Mouse (Mus musculus) kidney, postnatal 4 days (tissue): ENCODE data around the gene Lancl1.

ENCODE experiments used
- DNase-seq, 2 experiments: peaks; one replicate each; pipeline ENCODE4 v3.0.0; 2021; ENCODE audit warnings: mixed read lengths in 2 of 2

The Lancl1 gene

DNA sequence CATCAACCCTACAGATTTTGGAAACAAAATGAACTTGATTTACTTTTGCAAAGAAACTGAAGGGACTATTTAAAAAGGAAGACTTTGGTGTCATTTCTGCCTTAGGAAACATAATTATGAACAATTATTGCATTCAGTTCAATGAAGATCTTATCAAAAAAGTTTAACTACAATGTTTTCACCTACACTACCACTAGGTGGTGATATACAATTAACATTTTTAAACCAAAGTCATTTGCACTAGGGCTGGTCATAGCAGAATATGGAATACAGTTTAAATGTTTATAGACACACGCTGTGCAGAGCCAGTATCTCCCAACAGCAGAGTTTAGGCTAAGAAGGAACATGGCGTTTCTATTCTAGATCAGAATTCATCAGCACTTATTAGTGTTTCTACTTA is 24.5 kb downstream of the Lancl1 start:
- DNase-seq: no peak

DNA sequence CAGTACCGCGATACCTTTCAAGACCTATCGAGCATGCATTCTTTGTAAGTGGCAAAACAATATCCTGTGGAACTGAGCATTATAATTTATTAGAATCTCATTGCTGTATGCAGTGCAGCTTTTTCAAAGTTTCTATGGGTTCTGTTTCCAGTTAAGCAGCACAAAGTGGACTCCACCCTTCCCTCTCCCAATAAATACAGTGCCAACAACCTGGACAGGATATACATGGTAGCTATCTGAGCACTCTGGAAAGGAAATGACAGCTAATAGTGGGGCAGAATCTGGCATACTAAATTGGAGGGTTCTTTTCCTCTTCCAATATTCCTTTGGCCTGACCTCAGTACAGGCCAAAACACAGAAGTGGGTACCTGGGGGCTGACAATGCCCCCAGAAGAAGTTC is 28.2 kb downstream of the Lancl1 start:
- no peak for DNase-seq

DNA sequence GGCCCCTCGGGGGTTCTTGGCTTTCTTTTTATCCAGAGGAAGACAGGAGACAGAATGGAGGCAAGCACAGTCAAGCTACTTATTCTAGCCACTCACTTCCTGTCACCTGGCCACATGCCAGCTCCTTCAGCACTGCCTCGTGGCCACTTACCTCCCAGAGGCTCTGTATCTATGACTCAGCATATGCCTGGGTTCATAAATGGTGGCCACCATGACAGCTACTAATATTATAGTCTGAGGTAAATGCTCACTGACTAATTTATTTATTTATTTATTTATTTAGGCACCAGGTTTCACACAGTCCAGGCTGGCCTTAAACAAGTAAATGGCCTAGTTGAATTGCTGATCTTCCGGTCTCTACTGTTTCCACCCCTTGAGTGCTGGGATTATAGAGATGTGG is 35.0 kb downstream of the Lancl1 start:
- DNase-seq: peak; percentile 43 to 61

DNA sequence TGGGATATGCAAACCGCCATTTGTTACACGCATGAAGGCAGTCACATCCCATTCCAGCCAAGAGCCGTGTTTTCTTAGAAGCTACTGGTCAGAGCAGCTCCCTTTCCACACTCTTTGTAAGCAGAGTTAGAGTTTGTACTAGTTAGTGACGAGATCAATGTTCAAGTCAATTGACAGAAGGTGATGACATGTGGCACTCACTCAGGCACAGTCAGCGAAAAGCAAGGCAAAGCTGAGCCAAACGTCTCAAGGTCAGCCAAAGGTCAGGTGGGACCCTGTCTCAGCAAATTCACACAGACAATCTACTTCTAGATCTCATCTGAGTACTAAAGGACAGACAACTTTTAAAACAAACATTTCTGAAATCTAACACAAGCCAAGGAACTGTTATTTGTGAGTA is 36.4 kb downstream of the Lancl1 start:
- DNase-seq: no peak

DNA sequence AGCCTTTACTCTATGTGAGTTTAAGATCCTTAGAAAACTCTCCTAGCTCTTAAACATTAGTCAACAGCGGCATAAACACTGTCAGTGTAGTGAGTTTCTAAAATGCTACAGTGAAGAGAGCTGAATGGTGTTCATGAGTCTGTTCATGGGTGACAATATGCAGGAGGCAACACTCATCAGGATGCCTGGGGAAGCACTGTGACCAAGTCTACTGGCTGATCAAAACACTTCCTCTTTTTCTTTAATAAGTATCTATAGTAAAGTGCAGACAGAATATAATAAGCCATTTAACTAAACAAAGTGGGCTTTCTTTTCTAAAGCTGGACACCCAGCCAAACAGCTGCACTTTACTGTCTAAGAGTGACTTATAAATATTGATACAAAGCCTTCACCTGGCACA is 37.3 kb downstream of the Lancl1 start:
- no peak for DNase-seq

DNA sequence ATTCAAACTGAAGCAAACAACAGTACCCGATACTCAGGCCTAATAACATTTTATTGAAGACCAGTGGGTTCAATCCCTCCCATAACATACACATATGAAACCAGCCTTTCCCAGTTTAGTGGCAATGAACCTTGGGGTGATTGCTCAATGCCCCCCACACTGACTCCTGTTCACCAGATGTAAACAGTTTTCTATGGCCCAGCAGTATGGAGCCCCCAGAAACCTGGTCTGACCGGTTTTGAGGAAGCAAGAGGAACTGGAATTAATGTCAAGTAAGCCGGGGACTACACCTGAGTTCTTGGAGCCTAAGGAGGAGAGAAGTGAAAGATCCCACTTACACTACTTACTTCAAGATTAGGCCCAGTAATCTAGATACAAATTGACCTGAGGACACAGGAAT is 38.2 kb downstream of the Lancl1 start:
- no peak for DNase-seq

DNA sequence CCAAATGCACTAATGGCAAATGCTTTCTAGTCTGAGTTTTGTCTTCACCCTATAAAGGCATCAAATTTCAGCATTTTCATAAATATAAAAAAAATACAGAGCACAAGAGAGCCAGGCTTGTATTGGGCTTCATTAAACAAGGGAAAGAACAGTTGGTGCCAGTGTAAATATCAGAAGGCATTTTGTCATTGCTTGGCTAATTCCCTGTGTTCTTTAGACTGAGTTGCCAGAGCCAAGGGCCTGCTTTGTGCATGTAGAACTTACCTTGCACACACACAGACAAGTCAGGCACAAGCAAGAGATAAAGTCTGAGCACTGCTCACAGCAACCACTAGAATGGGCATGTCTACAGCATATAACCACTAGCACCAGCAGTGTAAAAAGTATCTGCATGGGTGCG is 40.1 kb downstream of the Lancl1 start:
- DNase-seq: no peak

DNA sequence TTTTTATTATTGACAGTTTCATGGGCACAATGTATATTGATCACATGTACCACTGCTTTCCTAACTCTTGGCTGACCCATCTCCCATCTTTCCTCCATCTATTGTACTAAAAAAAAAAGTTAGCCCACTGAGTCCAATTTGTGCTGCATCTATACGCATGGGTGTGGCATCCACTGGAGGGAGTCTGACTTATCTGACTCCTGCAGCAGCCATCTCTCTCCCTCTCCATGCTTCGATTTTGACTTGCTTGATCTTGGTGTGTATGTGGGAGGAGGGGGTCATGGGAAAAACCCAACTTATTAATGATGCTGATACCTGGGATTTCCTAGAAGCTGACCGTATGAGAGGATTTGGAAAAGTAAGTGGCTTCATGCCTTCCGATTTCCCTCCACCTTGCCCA is 40.5 kb downstream of the Lancl1 start:
- no peak for DNase-seq

DNA sequence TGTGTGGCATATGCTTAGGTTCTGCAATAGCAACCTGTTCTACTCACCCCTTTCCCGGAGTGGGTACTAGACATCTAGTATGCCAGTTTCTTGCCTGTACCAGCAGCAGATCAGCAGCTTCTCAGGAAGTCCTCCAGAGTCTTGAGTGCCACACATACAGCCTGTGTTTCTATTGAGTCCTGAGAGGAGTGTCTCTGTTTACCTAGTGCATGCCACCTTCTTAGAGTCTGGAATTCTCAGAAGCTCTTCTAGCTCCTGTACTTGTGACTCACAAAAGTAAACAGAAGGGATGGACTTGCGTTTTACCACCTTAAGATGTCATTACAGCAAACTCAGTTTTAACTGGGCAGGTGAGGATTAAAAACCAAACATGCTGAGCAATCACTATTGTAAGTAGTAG is 41.9 kb downstream of the Lancl1 start:
- no peak for DNase-seq

DNA sequence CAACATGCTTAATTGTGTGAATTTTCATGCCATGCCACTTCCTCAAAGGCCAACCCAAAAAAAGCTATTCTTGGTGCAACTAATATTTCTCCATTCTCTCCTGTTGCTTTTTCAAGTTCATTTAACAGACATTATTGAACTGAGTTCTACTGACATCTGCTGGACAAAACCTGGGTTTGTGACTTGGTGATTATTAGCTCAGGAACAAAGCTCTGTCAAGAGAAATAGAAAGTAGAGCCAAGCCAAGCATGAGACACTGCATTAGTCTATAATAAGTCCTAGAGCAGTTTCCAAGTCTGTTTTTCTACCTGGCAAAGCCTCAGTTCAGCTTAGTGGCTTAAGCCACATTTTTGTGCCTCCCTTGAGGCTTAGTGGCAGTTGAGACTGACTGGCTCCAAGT is 45.9 kb downstream of the Lancl1 start:
- no peak for DNase-seq

DNA sequence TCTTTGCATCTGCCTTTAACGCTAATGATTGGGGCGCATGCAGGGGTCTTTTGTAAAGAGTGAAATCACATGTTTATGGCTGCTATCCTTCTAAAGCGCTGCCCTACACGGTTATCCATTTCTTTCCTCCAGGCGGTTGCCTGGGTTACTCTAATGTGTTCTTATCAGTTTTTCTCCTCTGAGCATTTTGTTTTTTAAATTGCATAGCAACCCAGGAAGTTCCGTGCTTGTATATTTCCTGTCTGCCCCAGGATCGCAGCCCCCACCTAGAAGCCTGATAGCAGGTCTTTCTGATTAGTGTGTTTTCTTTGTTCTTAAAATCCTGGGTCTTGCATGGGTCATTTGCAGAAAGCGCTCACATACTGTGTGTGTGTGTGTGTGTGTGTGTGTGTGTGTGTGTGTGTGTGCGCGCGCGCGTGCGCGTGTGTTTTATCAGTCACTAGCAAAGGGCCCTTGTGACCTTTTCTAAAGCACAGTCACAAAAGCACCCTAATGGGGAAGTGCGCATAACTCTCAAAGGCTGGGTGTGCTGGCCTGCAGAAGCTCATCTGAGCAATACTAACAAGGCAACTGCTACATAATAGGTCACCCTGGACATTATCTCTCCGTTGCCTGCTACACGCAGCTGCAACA is 51.0 kb downstream of the Lancl1 start:
- DNase-seq: no peak

DNA sequence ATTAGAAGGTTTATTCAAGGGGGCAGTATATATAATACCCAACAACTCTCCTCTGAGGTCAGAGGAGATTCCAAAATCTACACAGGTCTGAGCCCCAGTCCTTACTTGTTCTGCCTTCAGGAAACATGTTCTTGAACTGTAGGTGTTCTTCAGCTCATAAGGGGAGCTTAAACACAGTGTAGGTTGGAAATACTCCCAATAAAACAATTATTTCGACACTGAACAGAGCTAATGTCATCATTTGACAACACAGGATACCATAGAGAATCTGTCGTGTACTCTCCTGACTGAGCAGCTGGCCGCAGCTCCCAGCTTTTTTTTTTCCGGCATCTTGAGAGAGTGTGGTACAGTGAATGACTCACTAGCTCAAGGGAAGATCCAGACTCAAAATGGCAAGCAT is 52.8 kb downstream of the Lancl1 start:
- no peak for DNase-seq

DNA sequence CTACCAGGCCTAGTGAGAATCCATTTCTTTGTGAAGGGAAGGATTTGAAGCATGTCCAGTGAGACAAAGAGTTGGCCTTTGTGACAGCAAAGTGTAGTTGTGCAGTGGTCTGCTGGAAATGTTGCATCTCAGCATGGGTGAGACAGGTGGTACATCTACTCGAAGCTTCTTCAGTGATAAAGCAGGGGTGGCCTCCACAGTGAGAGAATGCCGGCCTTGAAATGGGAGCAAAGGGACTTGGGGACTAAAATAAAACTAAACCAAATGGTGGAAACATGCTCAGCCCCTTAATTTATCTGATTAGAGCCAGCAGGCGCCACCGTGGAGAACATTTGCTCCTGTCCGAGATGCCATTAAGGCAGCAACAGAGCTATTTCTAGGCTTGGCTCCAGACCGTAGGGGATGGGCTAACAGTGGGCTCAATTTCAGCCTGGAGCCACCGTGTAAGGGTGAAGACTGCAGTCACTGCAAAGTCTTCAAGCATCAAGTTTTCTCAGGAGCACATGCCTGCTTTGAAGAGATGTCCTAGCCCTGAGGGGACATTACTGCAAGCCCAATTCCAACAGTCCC is 53.5 kb downstream of the Lancl1 start:
- DNase-seq: no peak

DNA sequence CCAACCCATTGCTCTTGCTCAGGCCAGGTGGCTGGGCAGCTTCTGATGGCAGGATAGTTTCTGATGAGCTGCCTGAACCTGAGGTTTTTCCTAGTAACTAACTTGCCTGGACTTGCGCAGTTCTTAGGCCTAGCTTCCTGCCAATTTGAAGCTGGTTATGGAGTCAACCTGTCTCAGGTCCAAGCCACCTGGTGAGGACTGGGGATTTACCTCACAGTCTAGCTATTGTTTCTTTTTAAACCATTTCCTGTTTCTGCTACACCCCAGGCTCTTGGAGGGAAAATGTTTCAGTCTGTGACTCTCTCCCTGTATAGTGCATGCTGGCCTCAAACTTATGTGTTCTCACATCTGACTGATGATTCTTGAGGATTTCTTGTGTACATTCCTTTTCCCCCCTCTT is 58.5 kb downstream of the Lancl1 start:
- DNase-seq: no peak

DNA sequence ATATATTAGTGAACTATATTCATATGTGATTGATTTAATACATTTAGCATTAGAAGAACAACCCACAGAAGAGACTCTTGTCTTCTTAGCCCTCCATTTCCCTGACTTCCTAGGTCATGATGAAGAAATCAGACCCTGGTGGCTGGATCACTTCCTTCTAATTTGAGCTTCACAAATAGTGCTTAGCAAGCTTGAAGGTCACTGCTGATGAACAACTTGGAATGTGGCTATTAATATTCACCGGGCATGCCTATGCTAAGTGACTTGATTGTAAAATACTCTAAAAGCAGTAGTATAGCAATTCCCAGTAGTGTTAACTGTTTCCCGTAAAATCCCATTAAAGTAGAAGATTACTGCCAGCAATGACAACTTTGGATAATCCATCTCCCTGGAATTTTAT is 63.2 kb downstream of the Lancl1 start:
- no peak for DNase-seq

DNA sequence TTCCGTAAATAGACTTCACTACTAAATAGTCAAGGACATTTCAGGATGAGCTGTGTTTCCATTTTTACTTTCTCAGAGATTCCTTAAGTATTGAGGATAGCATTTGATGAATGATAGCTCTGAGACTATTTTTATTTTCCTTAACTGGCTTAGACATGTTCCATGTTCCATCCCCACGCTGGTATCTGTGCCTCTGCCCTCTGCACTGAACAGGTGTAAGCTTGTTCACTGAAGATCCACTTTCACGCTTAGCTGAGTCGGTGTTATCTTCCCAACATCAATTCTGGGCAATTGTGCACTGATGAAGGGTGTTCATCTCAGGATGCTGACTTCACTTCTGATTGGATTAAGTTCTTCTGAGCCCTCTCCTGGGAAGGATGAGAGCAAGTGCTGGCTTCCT is 73.8 kb downstream of the Lancl1 start:
- DNase-seq: no peak

DNA sequence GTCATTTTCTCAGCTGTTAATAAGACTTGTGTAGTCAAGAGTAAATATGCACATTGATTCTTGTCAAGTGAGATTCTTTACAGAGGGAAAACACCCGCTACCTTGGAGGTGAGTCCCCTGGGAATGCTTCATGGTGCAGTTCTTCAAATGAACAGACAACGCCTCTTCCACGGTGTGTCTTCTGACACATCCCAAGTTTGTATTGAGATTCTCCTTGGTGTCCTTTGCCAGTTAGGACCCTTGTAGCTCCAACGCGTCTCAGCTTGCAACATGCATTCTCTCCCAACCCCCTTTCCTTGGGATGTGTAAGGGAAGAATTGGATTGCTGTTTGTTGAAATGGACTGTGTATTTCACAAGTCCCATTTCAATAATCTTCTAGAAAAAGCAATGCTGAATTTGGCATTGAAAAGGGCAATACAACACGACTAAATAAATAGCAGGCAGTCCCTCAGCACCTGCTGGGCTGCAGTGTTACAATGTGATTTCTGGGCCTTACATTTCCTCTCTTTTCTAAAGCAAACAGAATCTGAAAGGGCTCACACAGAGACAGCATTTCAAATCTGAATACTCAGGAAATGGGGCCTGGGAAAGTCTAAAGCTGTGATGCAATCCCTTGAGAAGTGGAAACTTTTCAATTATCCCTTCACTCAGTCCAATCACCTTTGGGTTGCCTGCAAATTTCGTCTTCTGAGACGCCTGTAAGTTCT is 78.0 kb downstream of the Lancl1 start:
- DNase-seq: no peak

DNA sequence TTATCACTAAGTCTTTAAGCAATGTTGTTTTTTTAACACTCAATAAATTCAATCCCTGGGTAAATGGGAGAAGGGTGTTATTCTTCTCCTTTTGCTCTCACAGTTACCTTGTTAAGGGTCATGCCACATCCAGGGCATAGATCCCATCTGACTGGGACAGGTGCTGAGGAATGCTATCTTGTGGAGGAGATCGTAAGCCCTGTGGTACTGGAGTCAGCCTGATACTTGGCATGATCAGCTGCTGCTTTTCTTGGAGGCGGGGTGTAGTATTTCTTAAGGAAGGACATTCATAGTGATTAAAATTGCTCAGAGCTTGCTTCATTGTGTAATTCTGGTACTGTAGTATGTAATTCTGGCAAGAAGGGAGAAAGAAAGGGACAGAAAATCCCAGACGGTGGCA is 81.3 kb downstream of the Lancl1 start:
- DNase-seq: no peak

DNA sequence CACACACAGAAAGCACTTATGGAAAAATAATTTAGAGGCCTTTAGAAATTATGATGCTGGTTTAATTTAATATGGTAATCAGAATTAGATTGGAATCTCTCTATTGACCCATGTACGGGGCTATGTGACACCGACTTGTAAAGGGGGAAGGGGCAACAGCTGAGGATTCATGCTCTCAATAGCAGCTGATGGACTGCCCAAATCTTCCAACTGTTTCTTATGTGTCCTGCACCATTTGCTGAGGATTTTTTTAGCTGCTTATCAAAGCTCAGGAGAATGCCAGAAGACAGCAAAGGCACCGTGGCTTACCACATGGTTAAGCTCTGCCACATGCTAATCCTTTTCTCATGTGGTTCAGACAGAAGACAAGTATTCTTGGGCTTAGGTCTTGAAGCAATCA is 87.6 kb downstream of the Lancl1 start:
- DNase-seq: no peak
